Mouse (Mus musculus): ENCODE measurements around the gene Elof1.

GRCm38 (mm10) chr9:22116740-22117426 lies at the start of gene Elof1:
- TF ChIP-seq HCFC1 (IDR thresholded peaks at IDR 0.05; ENCODE audit: borderline replicate concordance, insufficient read depth, low read length) (no peak), CHD2 (IDR thresholded peaks at IDR 0.05; ENCODE audit: low read depth, low read length) (no peak), MAFK (IDR thresholded peaks at IDR 0.05; ENCODE audit: insufficient read depth, low read depth, low read length) (no peak), ZC3H11A (IDR thresholded peaks at IDR 0.05; ENCODE audit: borderline replicate concordance, low read depth, low read length) (no peak)

Measured in ES-E14 (cell line).